Mouse (Mus musculus): ENCODE data around the gene Irx5.

Gene Irx5

DNA sequence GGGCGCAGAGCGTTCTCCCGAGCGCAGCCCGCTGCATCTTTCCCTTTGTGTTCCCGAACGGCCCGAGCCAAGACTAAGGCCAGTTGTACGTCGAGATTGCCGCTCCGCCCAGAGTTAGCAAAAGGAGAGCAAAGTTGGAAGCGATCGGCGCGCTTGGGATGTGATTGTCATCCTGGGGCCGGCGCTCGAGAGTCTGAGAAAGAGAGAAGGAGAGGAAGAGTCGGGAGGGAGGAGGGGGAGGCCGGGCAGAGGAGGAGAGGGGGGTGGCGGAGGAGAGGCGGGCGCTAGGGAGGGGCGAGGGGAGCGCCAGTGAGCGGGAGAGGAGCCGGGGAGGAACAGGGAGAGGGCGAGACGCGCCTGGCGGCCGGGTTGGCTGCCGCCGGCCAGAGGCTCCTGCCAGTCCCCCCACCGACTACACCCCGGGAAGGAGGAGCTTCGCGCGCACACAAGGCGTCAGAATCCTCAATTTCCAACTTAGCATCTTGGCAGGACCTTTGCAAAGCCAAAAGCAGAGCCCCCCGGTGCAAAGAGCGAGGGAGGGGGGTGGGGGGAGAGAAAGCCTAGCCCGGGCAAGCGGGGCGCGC lies at the start of gene Irx5:
Gene Irx5 (plus strand): TSS at position 228 of the 584 bp plus-strand sequence.
- DNase-seq (ENCODE audit: low spot score) = peak; percentile 82

DNA sequence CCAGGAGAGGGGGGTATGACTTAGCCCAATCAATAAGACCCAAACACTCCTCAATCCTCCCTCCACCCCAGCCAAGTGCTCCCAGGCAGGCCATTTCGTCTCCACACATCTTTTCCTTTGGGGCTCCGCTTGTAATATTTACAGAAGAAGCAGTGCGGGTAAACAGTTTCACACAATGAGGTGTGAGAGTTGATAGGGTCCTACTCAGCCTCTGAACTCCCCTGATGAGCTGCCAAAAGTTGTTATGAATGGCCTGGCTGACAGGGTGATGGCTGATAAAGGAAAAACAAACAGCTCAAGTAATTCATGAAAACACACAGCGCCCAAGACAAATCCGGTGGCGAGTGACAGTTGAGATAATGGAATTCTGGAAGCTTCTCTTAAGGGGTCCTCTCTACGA lies 45.2 kb upstream of the Irx5 start:
- DNase-seq (ENCODE audit: low spot score) = no peak

DNA sequence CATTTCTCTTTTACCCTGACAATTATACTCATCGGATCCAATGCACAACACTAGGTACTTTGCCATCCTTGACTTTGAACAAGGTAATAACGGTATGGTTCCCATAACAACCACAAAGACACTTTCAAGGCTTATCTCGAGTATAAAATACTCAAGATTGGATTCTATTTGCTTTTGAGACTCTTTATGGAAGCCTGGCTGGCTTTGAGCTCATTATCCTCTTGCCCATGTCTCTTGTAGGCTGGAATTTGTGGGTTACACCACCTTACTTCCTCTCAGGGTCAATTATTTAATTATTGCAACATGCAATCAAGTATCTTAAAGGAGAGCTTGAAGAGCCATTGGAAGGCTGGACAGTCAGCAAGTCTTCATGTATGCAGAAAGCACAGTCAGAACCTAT lies 43.7 kb upstream of the Irx5 start:
- DNase-seq (ENCODE audit: low spot score) = no peak

GRCm38 (mm10) chr8:92323751-92324150 lies 33.7 kb upstream of the Irx5 start:
- DNase-seq (ENCODE audit: low spot score) = no peak

DNA sequence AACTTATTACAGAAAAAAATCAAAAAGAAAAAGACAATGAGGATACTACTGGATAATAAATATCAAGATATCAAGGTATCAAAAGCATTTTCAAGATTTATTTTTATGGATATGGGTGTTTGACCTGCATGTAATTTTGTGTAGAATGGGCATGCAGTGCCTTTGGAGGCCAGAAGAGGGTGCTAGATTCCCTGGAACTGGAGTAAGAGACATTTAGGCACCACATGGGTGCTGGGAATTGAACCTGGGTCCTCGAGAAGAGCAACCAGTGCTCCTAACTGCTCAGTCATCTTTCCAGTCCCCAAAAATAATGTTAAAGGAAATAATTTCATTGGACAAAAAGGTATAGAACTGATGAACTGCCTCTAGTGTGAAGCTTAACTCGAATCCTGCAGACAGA lies 30.2 kb upstream of the Irx5 start:
- no peak for DNase-seq (ENCODE audit: low spot score)

DNA sequence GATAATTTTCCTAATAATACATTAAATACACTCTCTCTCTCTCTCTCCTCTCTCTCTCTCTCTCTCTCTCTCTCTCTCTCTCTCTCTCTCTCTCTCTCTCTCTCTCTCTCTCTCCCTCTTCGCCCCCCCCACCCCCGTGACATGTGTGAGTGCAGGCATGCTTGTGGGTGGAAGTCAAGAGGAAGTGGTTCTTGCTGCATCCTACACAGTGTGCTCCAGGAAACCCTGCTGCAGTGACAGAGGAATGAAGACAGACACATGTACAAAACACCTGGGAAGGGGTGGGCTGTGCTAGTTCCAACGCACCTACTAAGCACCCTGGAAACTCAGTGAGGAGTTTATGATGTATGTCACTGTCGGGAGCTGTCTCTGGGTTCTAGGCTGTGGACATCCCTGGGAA lies 28.2 kb upstream of the Irx5 start:
- DNase-seq (ENCODE audit: low spot score) = no peak

GRCm38 (mm10) chr8:92331811-92332210 lies 25.6 kb upstream of the Irx5 start:
- DNase-seq (ENCODE audit: low spot score) = no peak

GRCm38 (mm10) chr8:92333406-92333805 lies 24.0 kb upstream of the Irx5 start:
- no peak for DNase-seq (ENCODE audit: low spot score)

- no peak for DNase-seq (ENCODE audit: low spot score)
Observed at GRCm38 (mm10) chr8:92335079-92335478, 22.3 kb upstream of the Irx5 start.

GRCm38 (mm10) chr8:92336041-92336440 lies 21.4 kb upstream of the Irx5 start:
- DNase-seq (ENCODE audit: low spot score) = no peak

DNA sequence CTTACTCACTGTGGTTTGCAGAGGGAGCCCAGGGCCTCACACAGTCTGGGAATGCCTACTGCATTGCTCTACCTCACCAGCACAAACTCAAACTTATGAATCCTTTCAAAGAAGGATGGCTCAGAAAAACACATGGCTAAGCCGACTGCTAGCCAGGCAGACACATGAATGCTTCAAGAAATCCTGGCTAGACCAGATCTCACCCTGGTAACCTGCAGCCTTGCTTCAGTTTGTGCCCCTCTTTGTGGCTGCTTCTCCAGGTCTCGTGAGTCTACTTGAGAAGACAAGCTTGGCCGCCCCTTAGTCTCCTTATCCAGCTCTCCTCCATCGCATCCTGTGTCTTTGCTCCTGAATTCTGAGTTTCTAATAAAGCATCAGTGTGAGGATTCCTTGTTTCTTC lies 13.9 kb upstream of the Irx5 start:
- DNase-seq (ENCODE audit: low spot score) = no peak

DNA sequence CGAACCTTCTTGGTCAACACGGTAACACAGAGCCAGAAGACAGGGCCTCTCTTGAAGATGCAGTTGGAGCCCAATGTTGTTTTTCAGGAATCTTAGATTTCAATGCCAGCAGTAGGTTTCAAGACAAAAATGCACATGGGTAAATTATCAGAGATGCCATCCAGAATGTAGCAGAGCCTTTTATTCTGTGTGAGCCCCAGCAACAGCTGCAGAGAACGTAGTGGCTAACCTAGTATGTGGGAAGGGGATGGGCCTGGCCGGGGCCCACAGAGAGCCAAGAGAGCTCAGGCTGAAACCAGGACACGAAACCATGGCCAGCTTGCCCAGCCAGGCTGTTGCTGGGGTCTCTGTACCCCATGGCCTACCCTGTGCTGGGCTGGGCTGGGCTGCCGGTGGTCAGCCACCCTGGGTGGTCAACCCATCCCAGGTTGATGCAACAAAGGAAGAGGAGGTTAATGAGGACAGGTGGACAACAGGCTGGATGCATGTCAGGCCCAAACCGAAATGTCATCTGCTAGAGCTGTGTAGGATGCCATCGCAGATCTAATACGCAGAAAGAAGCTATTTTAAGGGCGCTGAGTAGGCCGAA lies 7.4 kb upstream of the Irx5 start:
- no peak for DNase-seq (ENCODE audit: low spot score)

- no peak for DNase-seq (ENCODE audit: low spot score)
Observed at GRCm38 (mm10) chr8:92353405-92353804, 4.0 kb upstream of the Irx5 start.

DNA sequence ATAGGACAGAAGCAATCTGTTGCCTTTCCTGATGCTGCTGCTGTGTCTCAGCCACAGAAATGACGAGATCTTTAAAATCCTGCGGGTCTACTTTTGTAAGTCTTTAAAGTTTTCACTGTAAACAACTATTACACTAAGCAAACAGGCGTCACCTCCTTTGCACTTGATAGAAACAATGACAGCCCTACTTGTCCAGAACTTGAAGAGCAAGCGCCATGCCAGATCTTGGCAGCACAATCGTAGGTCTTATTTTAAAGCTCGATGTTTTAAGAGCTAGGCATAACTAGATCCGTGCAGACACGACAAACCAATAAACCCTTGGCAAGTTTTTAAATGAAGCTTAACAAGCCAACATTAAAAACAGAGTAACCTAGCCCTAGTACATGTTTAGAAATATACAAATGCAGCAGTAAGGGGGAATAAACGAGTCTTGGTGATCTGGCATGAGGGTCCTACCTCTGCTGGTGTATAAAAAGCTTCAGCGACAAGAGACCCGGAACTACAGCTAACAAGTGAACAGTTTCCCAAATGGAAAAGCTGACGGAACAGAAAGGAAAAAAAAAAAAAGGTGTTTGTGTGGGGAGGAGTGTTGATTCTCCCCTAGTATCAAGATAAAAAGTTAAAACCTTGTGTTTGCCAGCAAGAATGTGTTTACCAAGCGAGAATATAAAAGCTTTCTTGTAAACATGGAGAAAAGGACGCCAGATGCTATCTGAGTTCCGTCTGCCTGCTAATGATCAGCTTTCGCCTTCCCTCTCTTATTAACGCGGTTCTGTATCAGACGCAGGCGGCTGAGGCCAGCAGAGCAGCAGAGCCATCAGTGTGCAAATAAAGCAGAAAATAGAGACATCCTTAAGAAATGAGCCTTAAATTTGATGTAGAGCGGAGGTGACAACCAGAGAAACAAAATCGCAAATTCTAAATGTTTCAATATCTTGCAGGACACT lies 2.6 kb upstream of the Irx5 start:
- DNase-seq (ENCODE audit: low spot score) = peak; percentile 21

DNA sequence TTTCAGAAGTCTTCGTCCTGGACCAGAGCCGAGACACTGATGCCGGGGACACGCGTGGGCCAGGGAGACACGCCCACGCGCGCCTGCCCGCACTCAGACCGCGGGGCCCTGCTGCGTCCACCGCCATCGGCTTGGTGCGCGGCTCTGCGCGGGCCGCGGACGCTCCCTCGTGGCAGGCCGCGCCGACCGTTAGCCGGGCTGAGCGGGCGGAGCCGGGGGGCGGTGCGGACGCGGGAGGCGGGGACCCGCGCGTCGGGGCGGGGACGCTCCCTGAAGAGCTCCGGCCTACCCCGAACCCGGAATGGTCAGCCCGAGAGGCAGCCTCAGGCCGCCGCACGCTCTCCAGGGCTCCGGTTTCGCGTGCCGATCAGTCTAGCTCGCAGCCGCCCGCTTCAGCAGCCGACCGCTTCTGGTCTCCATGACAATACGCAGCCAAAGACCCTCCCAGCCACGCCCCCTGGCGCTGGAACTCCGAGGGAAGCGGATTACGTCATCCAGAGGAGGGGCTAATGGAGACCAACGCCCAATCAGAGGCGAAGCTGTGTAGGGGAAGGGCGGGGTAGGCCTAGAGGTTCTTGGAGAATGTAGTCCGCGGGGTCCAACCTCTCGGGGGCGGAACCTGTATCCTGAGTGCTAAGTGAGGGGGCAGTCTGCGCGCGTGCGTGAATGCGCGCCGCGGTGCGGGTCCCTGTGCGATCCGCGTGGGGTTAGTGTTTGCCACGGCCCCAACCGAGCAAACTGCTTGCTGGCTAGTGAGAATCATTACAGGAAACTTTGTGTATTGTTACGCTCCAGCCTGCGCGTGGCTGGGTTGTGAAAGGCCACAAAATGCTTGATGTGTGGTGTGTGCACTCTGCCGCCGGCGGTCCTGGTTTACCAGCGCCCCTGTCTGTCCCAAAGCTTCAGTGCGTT lies 1.5 kb upstream of the Irx5 start:
- DNase-seq (ENCODE audit: low spot score) = peak; percentile 98

DNA sequence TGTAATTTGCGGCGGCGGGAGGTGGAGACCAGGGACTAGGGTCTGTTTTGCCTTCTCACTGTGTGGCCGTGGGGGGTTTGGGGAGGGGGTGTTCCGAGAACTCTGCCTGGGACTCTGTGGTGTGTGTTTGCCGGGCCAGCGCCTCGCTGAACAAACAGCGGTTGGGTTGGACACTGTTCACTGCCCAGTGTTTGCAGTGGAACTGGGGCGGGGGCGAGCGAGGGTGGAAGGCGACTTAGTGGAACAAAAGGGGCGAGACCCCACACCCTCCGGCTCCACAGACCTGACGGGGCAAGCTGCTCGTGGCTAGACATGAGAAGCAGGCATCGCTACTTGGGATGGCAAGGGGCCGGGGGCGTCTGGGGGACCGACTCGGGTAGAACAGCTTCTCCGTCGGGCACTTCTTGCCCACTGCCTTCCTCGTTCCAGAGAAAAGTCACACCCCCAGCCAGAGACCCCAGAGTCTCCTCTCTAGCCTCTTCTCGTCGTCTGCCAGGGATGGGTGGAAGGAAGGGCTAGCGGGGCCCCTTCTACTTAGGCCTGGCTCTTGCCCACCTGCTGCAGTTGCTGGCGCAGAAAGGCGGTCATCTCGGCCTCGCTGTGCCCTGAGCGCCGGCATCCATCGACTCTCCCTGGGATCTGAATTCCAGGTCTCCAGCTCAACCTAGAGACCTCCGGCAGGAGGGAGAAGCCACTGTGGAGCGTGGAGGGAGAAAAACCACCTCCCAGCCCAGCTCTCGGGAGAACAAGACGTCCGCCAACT lies 631 bp upstream of the Irx5 start:
- DNase-seq (ENCODE audit: low spot score) = no peak

GRCm38 (mm10) chr8:92358141-92358999 lies 945 bp downstream of the Irx5 start:
- DNase-seq (ENCODE audit: low spot score) = peak; percentile 39

GRCm38 (mm10) chr8:92359000-92359832 lies 1.8 kb downstream of the Irx5 start:
- peak; percentile 12 for DNase-seq (ENCODE audit: low spot score)

DNA sequence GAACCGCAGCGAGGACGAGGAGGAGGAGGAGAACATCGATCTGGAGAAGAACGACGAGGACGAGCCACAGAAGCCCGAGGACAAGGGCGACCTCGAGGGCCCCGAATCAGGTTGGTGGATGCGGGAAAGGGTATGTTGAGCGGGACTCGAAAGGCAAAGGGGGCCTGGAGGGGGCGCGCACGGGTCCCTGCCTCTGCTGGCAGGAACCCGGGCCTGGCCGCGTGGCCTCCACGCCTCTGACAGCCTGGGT lies 2.3 kb downstream of the Irx5 start:
- DNase-seq (ENCODE audit: low spot score) = peak; percentile 6

Measured in yolk sac, embryonic 10.5 days (tissue).